Mouse (Mus musculus) liver, postnatal 0 days (tissue): ENCODE measurements around the gene Sik1. TPM values are rescaled to one million over a fixed set of nuclear protein-coding genes. Genes with fewer than 3 reads are reported as not detected.

Source experiments
- ATAC-seq: fragments of 200-750 bp; cut with Nextera tagmentation; 2 replicates; pipeline ENCODE4 v1.8.0; 2017; ENCODE audit warnings: mild to moderate bottlenecking, moderate library complexity
- DNase-seq: peaks from one replicate; pipeline ENCODE4 v3.0.0-alpha.2; 2016
- H3K27ac ChIP-seq: fragments of 300-500 bp; sonication (generic); 2 replicates; pipeline ENCODE4 v1.5.1; 2014; ENCODE audit warnings: antibody characterized with exemption, moderate library complexity, mild to moderate bottlenecking, low read depth
- H3K27me3 ChIP-seq: fragments of 300-500 bp; sonication (generic); 2 replicates; pipeline ENCODE4 v1.6.1; 2014; ENCODE audit warnings: low read length, control low read depth, mixed read lengths; ENCODE audit not compliant: insufficient read depth
- H3K36me3 ChIP-seq: fragments of 300-500 bp; sonication (generic); replicated peaks from 2 replicates; pipeline ENCODE4 v1.6.1; 2014; ENCODE audit warnings: mild to moderate bottlenecking, control low read depth, low read length, moderate library complexity, mixed read lengths; ENCODE audit not compliant: insufficient read depth
- H3K4me1 ChIP-seq: fragments of 300-500 bp; sonication (generic); 2 replicates; pipeline ENCODE4 v1.6.1; 2014; ENCODE audit warnings: antibody characterized with exemption, mild to moderate bottlenecking, control low read depth; ENCODE audit not compliant: insufficient read depth
- H3K4me2 ChIP-seq: fragments of 300-500 bp; sonication (generic); 2 replicates; pipeline ENCODE4 v1.6.1; 2014; ENCODE audit warnings: low read depth, mild to moderate bottlenecking, low read length, moderate library complexity, mixed read lengths
- H3K4me3 ChIP-seq: fragments of 300-500 bp; sonication (generic); 2 replicates; pipeline ENCODE4 v1.5.1; 2014; ENCODE audit warnings: low read depth, low read length
- H3K9ac ChIP-seq: fragments of 300-500 bp; sonication (generic); replicated peaks from 2 replicates; pipeline ENCODE4 v1.6.1; 2014; ENCODE audit warnings: mild to moderate bottlenecking, moderate library complexity
- H3K9me3 ChIP-seq: fragments of 300-500 bp; sonication (generic); 2 replicates; pipeline ENCODE4 v1.6.1; 2016; ENCODE audit warnings: mild to moderate bottlenecking, control low read depth, low read length, mixed read lengths
- CTCF ChIP-seq: sonication (generic); IDR thresholded peaks from 2 replicates; pipeline ENCODE4 v1.5.1; 2016; ENCODE audit warnings: antibody characterized with exemption, low read depth
- EP300 ChIP-seq: IDR thresholded peaks from 2 replicates; pipeline ENCODE4 v1.6.1; 2016; ENCODE audit warnings: antibody characterized with exemption, low read depth, mild to moderate bottlenecking
- WGBS: fragments of 180-500 bp; shearing (Covaris S2); extraction: QIAGEN DNeasy Blood & Tissue Kit; methylation state at CpG from one replicate; pipeline ENCODE4 v1.1.7; 2014; ENCODE audit not compliant: insufficient replicate concordance; 5-methylcytosine and 5-hydroxymethylcytosine counted together
- polyA plus RNA-seq: library from polyadenylated mRNA; unstranded; fragments of >200 nt; fragmentation: Nextera tagmentation; extraction: Ambion mirVana; gene quantifications from 2 replicates; pipeline ENCODE4 v1.2.1, GENCODE M21; 2015

The Sik1 gene
- polyA plus RNA-seq, 1 experiment from 2014 or later: 7.8 TPM

- DNase-seq (peak; percentile 71), ATAC-seq (peak; percentile 7; the same call in 1 of the 2 replicates)
These were observed 621 bp downstream of the Sik1 start for GRCm38 (mm10) chr17:31854770-31855596.

DNA sequence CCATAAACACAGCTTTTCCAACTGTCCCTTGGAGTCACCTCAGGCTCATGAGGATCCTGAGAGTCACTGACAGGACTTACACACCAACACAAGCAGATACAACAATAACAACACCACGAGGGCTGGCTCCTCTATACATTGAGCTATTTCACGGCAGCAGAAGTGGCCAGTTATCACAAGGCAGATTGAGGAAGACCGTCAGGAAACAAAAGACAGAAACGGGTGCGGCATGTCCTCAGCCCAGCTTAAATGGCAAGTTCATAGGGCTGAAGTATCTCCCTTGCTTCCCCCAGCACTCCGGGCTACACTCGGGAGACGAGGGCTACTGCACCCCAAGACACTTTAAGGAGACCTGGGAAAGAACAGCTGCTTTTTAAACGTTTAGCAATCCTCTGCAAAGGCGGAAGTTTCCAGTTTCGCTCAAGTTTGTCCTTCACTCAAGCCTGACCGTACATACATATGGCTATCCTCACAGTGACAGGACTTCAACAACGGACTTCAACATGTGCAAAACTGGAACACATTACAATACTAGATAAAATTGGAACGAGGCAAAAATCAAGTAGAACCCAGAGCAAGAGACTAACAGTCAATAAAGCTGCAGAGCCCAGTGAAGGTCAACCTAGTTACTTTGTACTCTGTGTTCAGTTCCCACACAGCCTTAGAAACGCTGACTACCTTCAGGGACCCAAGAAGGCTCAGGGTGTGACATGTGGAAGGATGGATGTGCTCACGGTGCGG lies 2.0 kb downstream of the Sik1 start:
- H3K9me3 ChIP-seq: no peaks in the 10 kb centered on the region
- no peak for ATAC-seq
- WGBS: 21% methylated on average over 17 of the region's 17 CpGs
- H3K27ac ChIP-seq: peak overlapping the region; percentile 90
- no peak for DNase-seq
- H3K9ac ChIP-seq: peak overlapping the region; percentile 71
- TF ChIP-seq CTCF: no peak
- no peak for TF ChIP-seq EP300
- no peaks in the 10 kb centered on the region for H3K27me3 ChIP-seq
- peaks cover 45% of the 10 kb centered on the region for H3K36me3 ChIP-seq
- peaks cover 35% of the 10 kb centered on the region for H3K4me1 ChIP-seq
- H3K4me3 ChIP-seq: peak overlapping the region; percentile 89
- peak overlapping the region; percentile 91 for H3K4me2 ChIP-seq

More at GRCm38 (mm10) chr17:31854770-31855596, 621 bp downstream of the Sik1 start:
- H3K4me3 ChIP-seq: peak overlapping the region; percentile 89
- peak overlapping the region; percentile 90 for H3K27ac ChIP-seq
- H3K9me3 ChIP-seq: no peaks in the 10 kb centered on the region
- H3K4me2 ChIP-seq: peak overlapping the region; percentile 91
- no peak for TF ChIP-seq CTCF
- no peak for TF ChIP-seq EP300
- peaks cover 31% of the 10 kb centered on the region for H3K36me3 ChIP-seq
- peak overlapping the region; percentile 86 for H3K9ac ChIP-seq
- WGBS: 1% methylated on average over 68 of the region's 73 CpGs
- H3K27me3 ChIP-seq: no peaks in the 10 kb centered on the region
- H3K4me1 ChIP-seq: peaks cover 35% of the 10 kb centered on the region

DNA sequence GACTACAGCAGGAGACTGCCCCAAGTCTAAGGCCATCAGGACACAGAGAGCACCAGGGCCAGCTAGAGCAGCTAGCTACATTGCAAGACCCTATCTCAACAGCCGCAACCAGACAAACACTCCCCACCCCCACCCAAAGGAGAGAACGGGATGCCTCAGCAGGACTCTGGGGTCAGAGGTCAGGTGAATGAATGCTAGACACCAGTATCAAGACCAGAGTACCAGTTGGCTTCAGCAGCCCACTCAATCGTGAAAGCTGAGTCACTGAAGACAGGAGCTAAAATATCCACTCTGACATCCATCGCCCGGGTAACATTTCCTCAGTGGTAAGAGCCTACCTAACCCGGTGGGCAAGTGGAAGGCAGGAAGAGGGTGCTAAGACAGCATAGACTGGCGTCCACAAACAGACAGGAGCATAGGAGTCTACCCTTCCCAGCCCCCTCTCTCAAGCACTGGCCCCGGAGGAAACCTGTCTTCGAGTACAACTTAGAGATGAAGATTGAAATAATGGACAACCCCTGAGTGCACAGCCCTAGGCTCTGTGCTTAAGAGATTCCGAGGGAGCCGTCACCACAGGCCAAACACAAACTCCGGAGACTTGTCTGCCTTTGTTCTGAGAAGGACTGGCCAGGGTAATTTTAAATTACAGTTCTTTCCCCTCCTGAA lies 2.7 kb downstream of the Sik1 start:
- Histone ChIP-seq H3K27me3 (no peaks in the 10 kb centered on the region), H3K4me2 (peak overlapping the region; percentile 91), H3K9me3 (no peaks in the 10 kb centered on the region), H3K36me3 (peaks cover 52% of the 10 kb centered on the region), H3K9ac (peak overlapping the region; percentile 71), H3K4me3 (peak overlapping the region; percentile 89), H3K27ac (peak overlapping the region; percentile 90), H3K4me1 (peaks cover 31% of the 10 kb centered on the region)
- ATAC-seq (no peak), DNase-seq (no peak)
- WGBS: 42% methylated on average over 12 of the region's 12 CpGs
- no peak for TF ChIP-seq EP300
- no peak for TF ChIP-seq CTCF

DNA sequence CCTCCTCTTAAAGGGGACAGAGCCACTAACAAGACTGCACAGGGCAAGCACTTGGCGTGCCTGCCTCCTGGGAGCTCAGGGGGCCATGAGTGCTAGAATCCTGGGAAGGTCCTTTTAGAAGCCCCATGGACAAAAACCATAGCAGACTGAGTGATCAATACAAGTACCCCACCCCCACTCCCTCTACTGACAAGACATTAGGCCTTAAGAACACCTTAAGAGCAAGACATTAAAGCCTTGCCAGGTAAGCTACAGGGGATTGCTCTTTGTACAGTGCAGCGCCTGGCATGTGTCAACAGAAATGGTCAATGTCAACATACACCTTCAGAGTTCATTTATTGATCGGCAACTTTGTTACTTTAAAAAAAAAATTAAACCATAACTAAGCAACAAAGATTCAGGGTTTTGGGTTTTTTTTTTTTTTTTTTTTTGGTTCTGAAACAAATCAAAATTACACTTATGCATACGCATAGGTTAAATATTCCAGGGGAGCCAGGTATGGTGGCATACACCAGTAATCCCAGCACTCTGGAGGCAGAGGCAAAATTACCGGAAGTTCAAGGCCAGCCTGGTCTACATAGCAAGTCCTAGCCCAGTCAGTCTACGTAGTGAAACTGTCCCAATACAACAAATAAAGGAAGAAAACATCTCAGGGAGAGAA lies 3.7 kb downstream of the Sik1 start:
- no peak for ATAC-seq
- TF ChIP-seq CTCF: no peak
- 0 out of 2 replicates have a peak, but pooled peaks have one; percentile 11 for TF ChIP-seq EP300
- H3K36me3 ChIP-seq: peaks cover 61% of the 10 kb centered on the region
- peak overlapping the region; percentile 90 for H3K27ac ChIP-seq
- H3K4me2 ChIP-seq: peak overlapping the region; percentile 91
- peak overlapping the region; percentile 26; the same call in 1 of the 2 replicates for H3K9ac ChIP-seq
- H3K9me3 ChIP-seq: no peaks in the 10 kb centered on the region
- no peak for DNase-seq
- H3K4me1 ChIP-seq: peaks cover 24% of the 10 kb centered on the region
- H3K4me3 ChIP-seq: peak overlapping the region; percentile 89
- WGBS: 58% methylated on average over 6 of the region's 6 CpGs
- H3K27me3 ChIP-seq: no peaks in the 10 kb centered on the region

DNA sequence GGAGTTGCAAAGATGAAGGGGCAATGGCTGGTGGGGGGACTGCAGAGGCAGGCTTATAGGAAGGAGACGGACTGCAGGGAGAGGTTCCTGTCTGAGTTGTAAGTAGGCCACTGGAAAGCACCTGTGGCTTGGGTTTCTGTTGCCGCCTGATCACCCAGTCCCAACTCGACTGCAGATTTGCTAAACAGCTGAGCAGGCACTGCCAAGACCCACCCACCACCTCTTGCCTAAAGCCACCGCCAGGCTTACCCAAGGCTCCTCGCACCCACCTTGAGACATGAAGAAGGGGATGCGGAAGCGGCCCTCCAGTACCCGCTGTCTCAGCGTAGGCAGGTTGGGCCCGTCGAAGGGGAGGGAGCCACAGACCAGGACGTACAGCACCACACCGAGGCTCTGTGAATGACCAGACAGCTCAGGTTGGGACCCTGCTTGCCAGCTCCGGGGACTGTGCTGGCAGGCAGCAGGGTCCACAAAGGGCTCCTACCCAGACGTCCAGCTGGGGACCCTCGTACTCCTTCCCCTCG lies 5.1 kb downstream of the Sik1 start:
- no peak overlapping the region for H3K4me3 ChIP-seq
- ATAC-seq (no peak), DNase-seq (no peak)
- TF ChIP-seq EP300: no peak
- H3K9me3 ChIP-seq: no peaks in the 10 kb centered on the region
- peaks cover 75% of the 10 kb centered on the region for H3K36me3 ChIP-seq
- peaks cover 14% of the 10 kb centered on the region for H3K4me1 ChIP-seq
- H3K27me3 ChIP-seq: no peaks in the 10 kb centered on the region
- H3K9ac ChIP-seq: no peak overlapping the region
- 93% methylated on average over 17 of the region's 17 CpGs for WGBS
- H3K27ac ChIP-seq: no peak overlapping the region
- H3K4me2 ChIP-seq: no peak overlapping the region
